Mouse (Mus musculus) bone marrow macrophage, adult 2 months (primary cell): Measurements from ENCODE around the gene Arid1b. TPM values are rescaled to one million over a fixed set of nuclear protein-coding genes. Genes with fewer than 3 reads are reported as not detected.
A peak's percentile ranks its signal among the peaks of the same experiment; 100 is the strongest.

Source experiments
- H3K27ac ChIP-seq: 2 replicates; pipeline ENCODE4 v1.5.1; 2012; ENCODE audit warnings: low read depth, low read length; ENCODE audit not compliant: insufficient read depth
- H3K4me1 ChIP-seq: 2 replicates; pipeline ENCODE4 v1.6.1; 2012; ENCODE audit warnings: low read length; ENCODE audit not compliant: control insufficient read depth, insufficient read depth
- H3K4me3 ChIP-seq: 2 replicates; pipeline ENCODE4 v1.5.1; 2012; ENCODE audit warnings: mild to moderate bottlenecking, low read length, moderate library complexity; ENCODE audit not compliant: insufficient read depth
- CTCF ChIP-seq: IDR thresholded peaks from 2 replicates; pipeline ENCODE4 v1.5.1; 2012; ENCODE audit warnings: low read depth, mild to moderate bottlenecking, low read length, moderate library complexity
- POLR2A ChIP-seq: IDR thresholded peaks from 2 replicates; pipeline ENCODE4 v1.6.1; 2012; ENCODE audit warnings: mild to moderate bottlenecking, low read depth, low read length, borderline replicate concordance
- polyA plus RNA-seq: library from polyadenylated mRNA; stranded (reverse); fragments of >200 nt; gene quantifications from 2 replicates; pipeline ENCODE4 v1.2.4, GENCODE M21; 2012; ENCODE audit not compliant: missing spikeins, insufficient read depth, insufficient read length

Gene Arid1b
- polyA plus RNA-seq, 1 experiment = 25.8 TPM

GRCm38 (mm10) chr17:5232180-5232579, 238.0 kb downstream of the Arid1b start:
- peaks cover 43% of the 10 kb centered on the region for H3K4me1 ChIP-seq
- no peak for TF ChIP-seq POLR2A
- H3K27ac ChIP-seq = peak overlapping the region; percentile 62
- no peak overlapping the region for H3K4me3 ChIP-seq

- Histone ChIP-seq H3K27ac (0 out of 2 replicates have a peak overlapping the region, but pooled peaks have one; percentile 1), H3K4me3 (no peak overlapping the region), H3K4me1 (peaks cover 56% of the 10 kb centered on the region)
- no peak for TF ChIP-seq CTCF
Measured at GRCm38 (mm10) chr17:5233991-5234390, 239.9 kb downstream of the Arid1b start.

GRCm38 (mm10) chr17:5235057-5235456, 240.9 kb downstream of the Arid1b start:
- H3K4me1 ChIP-seq = peaks cover 66% of the 10 kb centered on the region
- no peak for TF ChIP-seq CTCF
- no peak for TF ChIP-seq POLR2A

DNA sequence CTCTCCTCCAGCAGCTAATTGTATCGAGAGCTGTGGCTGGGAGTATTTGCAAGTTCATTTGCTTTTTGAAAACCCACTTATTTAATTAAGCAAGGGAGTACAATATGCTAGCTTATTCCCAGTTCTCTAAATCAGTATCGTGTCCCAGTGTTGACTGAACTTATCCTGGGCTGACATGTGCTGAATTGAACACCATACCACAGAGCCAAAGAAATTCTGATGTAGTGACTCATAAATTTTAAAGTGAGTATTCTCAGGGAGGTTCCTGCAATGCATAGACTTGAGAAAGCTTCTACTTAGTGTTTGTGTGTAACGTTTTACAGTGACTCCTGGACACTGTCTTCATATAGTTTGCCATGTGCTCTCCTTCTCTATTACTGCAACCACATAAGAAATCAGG, 243.6 kb downstream of the Arid1b start:
- TF ChIP-seq POLR2A (no peak), CTCF (no peak)
- H3K27ac ChIP-seq = peak overlapping the region; percentile 98
- no peak overlapping the region for H3K4me3 ChIP-seq
- H3K4me1 ChIP-seq = peaks cover 65% of the 10 kb centered on the region

More at GRCm38 (mm10) chr17:5235057-5235456, 240.9 kb downstream of the Arid1b start:
- no peak overlapping the region for H3K27ac ChIP-seq
- H3K4me3 ChIP-seq = no peak overlapping the region

GRCm38 (mm10) chr17:5238387-5239245, 244.5 kb downstream of the Arid1b start:
- H3K4me3 ChIP-seq = peak overlapping the region; percentile 37
- H3K27ac ChIP-seq = peak overlapping the region; percentile 98
- H3K4me1 ChIP-seq = peaks cover 60% of the 10 kb centered on the region
- no peak for TF ChIP-seq POLR2A
- no peak for TF ChIP-seq CTCF

DNA sequence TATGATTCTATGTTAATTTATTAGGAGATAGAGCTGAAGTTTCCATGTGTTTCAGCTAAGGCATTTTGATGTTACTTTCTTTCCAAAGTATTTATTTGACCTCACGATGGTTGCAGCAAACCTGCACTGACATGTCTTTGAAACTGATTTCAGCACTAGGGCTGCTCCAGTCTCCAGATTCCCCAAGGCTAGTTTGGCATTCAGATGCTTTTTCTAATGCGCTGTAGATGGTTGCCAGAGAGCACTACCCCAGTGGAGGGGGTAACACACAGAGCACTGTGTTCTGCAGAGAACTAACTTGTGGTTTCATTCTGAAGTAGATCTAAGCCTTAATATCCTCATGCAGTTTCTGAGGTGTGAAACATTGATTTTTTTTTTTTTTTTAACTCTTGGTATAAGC, 250.4 kb downstream of the Arid1b start:
- H3K4me3 ChIP-seq = no peak overlapping the region
- no peak for TF ChIP-seq POLR2A
- no peak for TF ChIP-seq CTCF
- H3K4me1 ChIP-seq = peaks cover 34% of the 10 kb centered on the region
- H3K27ac ChIP-seq = no peak overlapping the region

GRCm38 (mm10) chr17:5246688-5247087, 252.6 kb downstream of the Arid1b start:
- H3K4me3 ChIP-seq = no peak overlapping the region
- TF ChIP-seq CTCF = no peak
- no peak for TF ChIP-seq POLR2A
- peaks cover 37% of the 10 kb centered on the region for H3K4me1 ChIP-seq
- H3K27ac ChIP-seq = no peak overlapping the region

GRCm38 (mm10) chr17:5247247-5247646, 253.1 kb downstream of the Arid1b start:
- TF ChIP-seq POLR2A (no peak), CTCF (no peak)
- no peak overlapping the region for H3K4me3 ChIP-seq
- peaks cover 35% of the 10 kb centered on the region for H3K4me1 ChIP-seq

DNA sequence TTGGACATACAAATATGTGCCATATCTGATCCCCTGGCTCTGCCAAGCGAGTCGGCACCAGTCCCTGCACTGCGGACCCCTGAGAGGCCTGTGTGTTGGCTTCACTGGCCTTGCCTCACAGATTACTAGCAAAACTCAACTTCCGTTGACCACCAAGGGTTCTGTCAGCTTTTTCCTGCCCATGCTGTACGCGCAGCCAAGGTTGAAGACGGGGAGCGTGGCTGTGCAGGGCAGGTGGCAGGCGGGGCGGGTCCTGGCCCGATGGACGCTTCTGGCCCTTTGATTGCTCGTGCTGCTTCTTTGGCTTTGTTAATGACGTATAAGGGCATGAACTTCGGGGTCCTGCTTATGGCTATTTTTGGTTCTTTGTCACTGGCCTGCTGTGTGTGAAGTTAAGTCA, 253.6 kb downstream of the Arid1b start:
- peaks cover 33% of the 10 kb centered on the region for H3K4me1 ChIP-seq
- H3K4me3 ChIP-seq = no peak overlapping the region
- no peak overlapping the region for H3K27ac ChIP-seq
- TF ChIP-seq POLR2A (no peak), CTCF (no peak)

More at GRCm38 (mm10) chr17:5247247-5247646, 253.1 kb downstream of the Arid1b start:
- no peak overlapping the region for H3K27ac ChIP-seq

- Histone ChIP-seq H3K4me1 (peaks cover 33% of the 10 kb centered on the region), H3K4me3 (no peak overlapping the region), H3K27ac (peak overlapping the region; percentile 69)
- TF ChIP-seq CTCF = no peak
- TF ChIP-seq POLR2A = no peak
Measured at GRCm38 (mm10) chr17:5248957-5249656, 255.0 kb downstream of the Arid1b start.
